Mouse (Mus musculus) liver, adult 2 months (tissue): ENCODE measurements around the gene Bub1b.

Experiments
- CTCF ChIP-seq: fragments of 200-500 bp; IDR thresholded peaks from 2 replicates; pipeline ENCODE4 v1.5.1; 2011; ENCODE audit warnings: low read depth, low read length, control low read depth
- POLR2A ChIP-seq: fragments of 200-500 bp; IDR thresholded peaks from 2 replicates; pipeline ENCODE4 v1.6.1; 2011; ENCODE audit warnings: low read length, control low read depth; ENCODE audit not compliant: insufficient read depth; ENCODE audit errors: extremely low read depth

- no peak for TF ChIP-seq CTCF
- TF ChIP-seq POLR2A: no peak
These were observed 6.9 kb upstream of the Bub1b start for GRCm38 (mm10) chr2:118591083-118591482.
